Mouse (Mus musculus) heart, postnatal 14 days (tissue): ENCODE measurements around the gene Dlg4. TPM values are rescaled to one million over a fixed set of nuclear protein-coding genes. Genes with fewer than 3 reads are reported as not detected.

ENCODE experiments used
- DNase-seq, 2 experiments: peaks; one replicate each; pipeline ENCODE4 v3.0.0; 2021 to 2022
- intact Hi-C: fragments of 180-260 bp; cut with DNase I; formaldehyde crosslinking; loops from one replicate; pipeline ENCODE4 v1.15.1; 2025
- microRNA-seq, 2 experiments: library from miRNA; unstranded; fragments of <30 nt; microRNA quantifications; one replicate each; pipeline ENCODE4 v1.2.0; 2021 to 2022
- total RNA-seq, 2 experiments: library from RNA; stranded (reverse); gene quantifications; 2 replicates each; pipeline ENCODE4 v1.2.3; 2021

The Dlg4 gene
- total RNA-seq, 2 experiments from 2014 or later, result 10.4 to 11.2 TPM

DNA sequence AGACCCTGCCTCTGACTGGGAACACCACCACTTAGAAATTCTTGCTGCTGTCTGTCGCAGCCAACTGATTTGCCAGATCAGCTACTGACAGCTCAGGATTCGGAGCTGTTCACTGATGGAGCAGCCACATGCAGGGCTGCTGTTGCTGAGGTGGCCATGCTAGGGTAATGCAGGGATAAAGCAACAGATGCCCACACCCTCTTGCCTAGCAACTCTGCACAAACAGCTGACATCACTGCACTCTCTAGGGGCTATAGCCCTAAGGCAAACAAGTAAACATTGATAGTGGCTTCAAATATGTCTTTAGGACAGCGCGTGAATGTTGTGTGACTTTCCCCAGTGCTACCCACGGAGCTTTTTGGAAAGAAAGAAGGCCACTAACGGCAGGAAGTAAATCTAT lies 62.4 kb downstream of the Dlg4 start:
- intact Hi-C loops, result no loop called here
- DNase-seq, result no peak

DNA sequence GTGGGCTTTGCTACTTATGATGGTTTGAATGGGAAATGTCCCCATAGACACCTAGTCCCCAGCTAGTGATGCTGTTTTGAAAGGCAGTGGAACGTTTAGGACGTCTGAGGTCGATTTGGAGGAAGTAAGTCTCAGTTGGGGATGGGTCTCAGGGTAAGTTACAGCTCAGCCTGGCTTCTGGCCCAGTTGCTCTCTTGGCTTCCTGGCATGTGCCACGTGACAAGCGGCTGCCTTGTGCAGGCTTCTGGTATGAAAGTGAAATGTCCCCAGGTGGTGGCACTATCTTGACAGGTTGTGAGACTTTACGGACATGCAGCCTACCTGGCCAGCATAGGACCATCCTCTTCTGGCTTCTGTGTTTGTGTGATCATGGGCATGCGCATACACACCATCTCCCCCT lies 63.2 kb downstream of the Dlg4 start:
- intact Hi-C loops, result no loop called here
- peak in 1 of 2 experiments; percentile 19 for DNase-seq

DNA sequence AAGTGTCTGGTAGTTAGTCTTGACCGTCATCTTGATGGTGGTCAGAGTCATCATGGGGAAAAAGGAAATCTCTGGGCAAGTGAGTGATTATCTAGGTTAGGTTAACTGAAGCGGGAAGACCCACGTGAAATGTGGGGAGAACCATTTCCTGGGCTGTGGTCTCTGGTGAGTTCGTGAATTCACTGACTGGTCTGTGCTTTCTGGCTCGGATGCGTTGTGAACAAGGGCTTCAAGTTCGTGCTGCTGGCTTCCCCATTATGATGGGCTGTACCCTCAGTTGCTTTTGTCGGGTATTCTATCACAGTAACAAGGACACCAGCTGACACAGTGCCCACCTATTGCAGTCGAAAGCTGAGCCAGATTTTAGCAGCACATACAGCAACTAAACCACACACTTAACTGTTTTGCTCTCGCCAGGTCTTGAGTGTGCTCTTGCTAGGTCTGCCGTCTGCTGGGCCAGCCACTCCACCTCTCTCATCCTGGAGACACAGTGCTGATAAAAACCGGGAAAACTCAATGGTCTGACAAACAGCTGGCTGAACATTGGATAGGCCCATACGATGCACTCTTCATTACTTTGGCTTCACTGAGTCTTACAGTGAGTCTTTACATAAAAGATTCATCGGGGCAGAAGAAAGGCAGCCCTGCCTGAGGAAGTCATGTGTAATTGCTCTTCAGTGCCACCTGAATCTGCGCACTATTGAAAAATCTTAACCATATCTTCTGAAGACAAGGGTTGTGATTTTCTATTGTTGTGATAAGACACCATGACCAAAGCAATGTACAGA lies 64.3 kb downstream of the Dlg4 start:
- DNase-seq, result no peak
- intact Hi-C loops, result no loop called here

DNA sequence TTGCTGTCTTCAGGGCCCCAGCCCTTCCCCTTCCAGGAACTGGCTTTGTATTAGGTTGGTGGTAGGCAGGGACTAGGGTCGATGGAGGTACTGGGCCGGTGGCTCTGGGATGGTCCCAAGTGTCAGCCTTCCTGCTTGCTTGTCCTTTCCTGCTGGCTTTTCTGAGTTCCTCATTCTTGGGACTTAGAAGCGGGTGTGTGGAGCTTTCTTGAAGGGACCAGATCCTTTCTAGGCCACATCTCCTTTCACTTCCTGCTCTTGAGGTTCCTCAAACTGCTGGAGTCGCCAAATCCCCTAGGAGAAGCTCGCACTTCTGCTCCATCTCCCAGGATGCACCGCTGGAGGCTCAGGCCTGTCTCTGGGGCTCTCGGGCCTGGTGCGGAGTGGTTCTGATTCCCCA lies 67.8 kb downstream of the Dlg4 start:
- intact Hi-C loops, result no loop called here
- DNase-seq, result peak in 1 of 2 experiments; percentile 11

DNA sequence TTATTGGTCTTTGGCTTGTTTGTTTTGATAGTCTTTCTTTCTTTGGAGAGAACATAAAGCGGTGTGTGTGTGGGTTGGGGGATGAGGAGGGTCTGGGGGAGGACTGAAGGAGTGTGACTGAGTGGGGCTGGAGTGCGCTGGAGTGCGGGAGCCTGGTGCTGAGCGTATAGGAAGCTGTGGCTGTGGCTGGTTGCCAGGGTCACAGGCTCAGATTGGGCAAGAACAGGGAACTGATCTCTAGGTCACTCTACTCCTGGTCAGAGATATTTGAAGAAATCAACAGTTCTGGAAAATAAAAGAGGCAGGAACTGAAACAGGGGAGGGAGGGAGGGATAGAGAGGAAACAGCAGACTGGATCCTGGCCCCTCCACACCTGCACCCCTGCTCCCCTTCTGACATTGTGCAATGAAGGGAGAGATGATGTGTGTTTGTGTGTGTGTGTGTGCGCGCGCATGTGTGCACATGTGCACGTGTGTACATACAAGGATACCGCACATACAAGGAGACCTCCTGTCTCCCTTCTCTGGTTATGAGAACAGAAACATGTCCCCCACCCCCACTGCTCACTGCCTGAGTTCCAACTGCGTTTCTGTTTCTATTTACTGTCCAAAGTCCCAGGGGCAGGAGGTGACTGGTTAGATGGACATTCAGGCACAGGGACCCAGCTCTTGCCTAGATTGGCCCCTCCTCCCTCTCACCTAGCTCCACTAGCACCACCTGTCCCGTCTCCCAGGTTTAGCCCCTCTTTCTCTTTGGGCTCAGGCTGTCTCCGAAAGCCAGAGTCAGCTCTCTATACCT lies 75.4 kb downstream of the Dlg4 start, which contains the start of gene Asgr2:
TSS of gene Asgr2 (plus strand) at position 659 of the 798 bp plus-strand sequence.
- intact Hi-C loops, result no loop called here
- peak; percentile 25 to 34 for DNase-seq

Small RNA genes within 50 kb of the gene (microRNA-seq; reads per million reads assigned to microRNA genes)
- 0 reads per million in 2 experiments for gene Gm44349
- 2,686 to 11,995 reads per million in 2 experiments for gene Mir324

Other genes with a start within 250 kb of the Dlg4 start
- gene Chrnb1, start 221.0 kb upstream of the Dlg4 start, total RNA-seq, result 1 to 10 TPM; 5.4 to 6.0 TPM
- gene Fgf11, start 215.1 kb upstream of the Dlg4 start, total RNA-seq, result 1 to 10 TPM; 2.6 to 2.8 TPM
- under 1 TPM; 0.54 to 0.65 TPM for gene Tmem102, start 211.3 kb upstream of the Dlg4 start, total RNA-seq
- not detected for gene Gm39566, start 201.6 kb upstream of the Dlg4 start, total RNA-seq
- not detected for gene Spem2, start 198.5 kb upstream of the Dlg4 start, total RNA-seq
- not detected for gene Spem1, start 194.8 kb upstream of the Dlg4 start, total RNA-seq
- 10 to 100 TPM in 1 of 2 experiments, 1 to 10 TPM in 1; 7.9 to 10.4 TPM for gene Nlgn2, start 179.2 kb upstream of the Dlg4 start, total RNA-seq
- gene Tmem256, start 178.4 kb upstream of the Dlg4 start, total RNA-seq, result 100 to 1,000 TPM; 134 to 138 TPM
- gene Plscr3, start 170.6 kb upstream of the Dlg4 start, total RNA-seq, result 10 to 100 TPM; 34.0 to 35.9 TPM
- under 1 TPM in 1 of 2 experiments, not detected in 1; 0.24 TPM for gene Tnk1, start 158.2 kb upstream of the Dlg4 start, total RNA-seq
- not detected for gene Tmem95, start 138.9 kb upstream of the Dlg4 start, total RNA-seq
- 1 to 10 TPM; 3.1 to 3.8 TPM for gene Kctd11, start 135.5 kb upstream of the Dlg4 start, total RNA-seq
- 1 to 10 TPM; 2.3 to 6.8 TPM for gene Acap1, start 121.4 kb upstream of the Dlg4 start, total RNA-seq
- gene 2810408A11Rik, start 116.0 kb upstream of the Dlg4 start, total RNA-seq, result 1 to 10 TPM in 1 of 2 experiments, under 1 TPM in 1; 0.95 to 1.1 TPM
- gene Neurl4, start 115.9 kb upstream of the Dlg4 start, total RNA-seq, result 10 to 100 TPM; 43.5 to 45.8 TPM
- 10 to 100 TPM; 28.8 to 30.6 TPM for gene Gps2, start 103.1 kb upstream of the Dlg4 start, total RNA-seq
- gene Eif5a, start 95.0 kb upstream of the Dlg4 start, total RNA-seq, result 100 to 1,000 TPM; 434 to 455 TPM
- gene Ybx2, start 81.1 kb upstream of the Dlg4 start, total RNA-seq, result 10 to 100 TPM; 14.4 to 21.8 TPM
- 100 to 1,000 TPM; 206 to 234 TPM for gene Slc2a4, start 68.8 kb upstream of the Dlg4 start, total RNA-seq
- gene Cldn7, start 52.2 kb upstream of the Dlg4 start, total RNA-seq, result under 1 TPM in 1 of 2 experiments, not detected in 1; 0.48 TPM
- 100 to 1,000 TPM; 143 to 147 TPM for gene Ctdnep1, start 35.8 kb upstream of the Dlg4 start, total RNA-seq
- 10 to 100 TPM; 52.4 to 59.0 TPM for gene Elp5, start 34.4 kb upstream of the Dlg4 start, total RNA-seq
- 100 to 1,000 TPM; 249 to 257 TPM for gene Gabarap, start 25.8 kb upstream of the Dlg4 start, total RNA-seq
- gene Phf23, start 21.2 kb upstream of the Dlg4 start, total RNA-seq, result 10 to 100 TPM; 27.4 to 31.5 TPM
- gene Dvl2, start 16.3 kb upstream of the Dlg4 start, total RNA-seq, result 1 to 10 TPM; 7.2 to 9.2 TPM
- gene Acadvl, start 1.5 kb upstream of the Dlg4 start, total RNA-seq, result 1,000 to 10,000 TPM; 1,350 to 1,353 TPM
- gene Asgr1, start 37.1 kb downstream of the Dlg4 start, total RNA-seq, result not detected
- gene Asgr2, start 75.7 kb downstream of the Dlg4 start, total RNA-seq, result under 1 TPM in 1 of 2 experiments, not detected in 1; 0.45 TPM
- gene Mgl2, start 113.4 kb downstream of the Dlg4 start, total RNA-seq, result 1 to 10 TPM; 2.2 to 2.7 TPM
- 1 to 10 TPM; 1.7 to 2.2 TPM for gene Clec10a, start 139.3 kb downstream of the Dlg4 start, total RNA-seq
- under 1 TPM; 0.76 to 0.90 TPM for gene Slc16a11, start 195.8 kb downstream of the Dlg4 start, total RNA-seq
- 1 to 10 TPM; 4.2 to 5.8 TPM for gene Slc16a13, start 204.1 kb downstream of the Dlg4 start, total RNA-seq
- gene Bcl6b, start 212.9 kb downstream of the Dlg4 start, total RNA-seq, result 10 to 100 TPM; 26.1 to 32.5 TPM
- 10 to 100 TPM; 34.7 to 38.4 TPM for gene 0610010K14Rik, start 221.0 kb downstream of the Dlg4 start, total RNA-seq
- 1 to 10 TPM; 3.1 to 3.2 TPM for gene Gm21988, start 222.9 kb downstream of the Dlg4 start, total RNA-seq
- 10 to 100 TPM; 89.0 to 96.3 TPM for gene Rnasek, start 222.9 kb downstream of the Dlg4 start, total RNA-seq
- 1 to 10 TPM; 2.7 to 3.1 TPM for gene Alox12, start 238.4 kb downstream of the Dlg4 start, total RNA-seq